Mouse (Mus musculus): ENCODE data around the gene Grik4. TPM values are rescaled to one million over a fixed set of nuclear protein-coding genes. Genes with fewer than 3 reads are reported as not detected.

The Grik4 gene
- polyA plus RNA-seq, 1 experiment from 2014 or later = 1.6 TPM

DNA sequence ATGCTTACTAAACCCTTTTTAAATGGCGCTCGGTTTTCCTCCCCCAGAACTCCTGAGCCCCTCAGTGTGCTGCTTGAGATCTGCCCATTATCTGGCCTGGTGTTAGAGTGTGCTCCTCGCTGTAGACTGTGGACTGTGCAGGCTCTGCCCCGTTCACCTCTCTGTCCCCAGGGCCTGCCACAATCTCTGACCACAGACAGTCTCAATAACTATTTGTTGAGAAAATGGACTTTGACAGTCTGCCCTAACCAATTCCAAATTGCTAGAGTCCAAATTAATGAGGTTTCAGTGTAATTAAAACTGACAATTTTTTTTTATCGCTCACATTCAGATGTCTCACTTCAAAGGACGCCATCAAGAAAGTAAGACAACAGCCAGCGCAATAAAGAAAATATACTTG, 220.2 kb downstream of the Grik4 start:
- peak overlapping the region; percentile 7; the same call in 1 of the 2 replicates for H3K27ac ChIP-seq (ENCODE audit: low read depth, low read length)
- no peak overlapping the region for H3K4me2 ChIP-seq (replicated peaks; ENCODE audit: low read depth, low read length)
- ATAC-seq (ENCODE audit: low FRiP score) (no peak), DNase-seq (ENCODE audit: low spot score) (no peak)
- H3K27me3 ChIP-seq (ENCODE audit: control insufficient read depth, insufficient read depth, low read length) = no peaks in the 10 kb centered on the region
- no peaks in the 10 kb centered on the region for H3K9me3 ChIP-seq (ENCODE audit: control insufficient read depth, low read length)
- H3K9ac ChIP-seq (ENCODE audit: low read depth, low read length) = no peak overlapping the region
- H3K36me3 ChIP-seq (ENCODE audit: control insufficient read depth, insufficient read depth, low read length) = no peaks in the 10 kb centered on the region
- H3K4me1 ChIP-seq (replicated peaks; ENCODE audit: control insufficient read depth, insufficient read depth, low read length) = 0 out of 2 replicates have a peak, but pooled peaks cover 2% of the 10 kb centered on the region
- no peak overlapping the region for H3K4me3 ChIP-seq (ENCODE audit: low read depth, low read length)
- WGBS = 68% methylated on average over 7 of the region's 7 CpGs

GRCm38 (mm10) chr9:42722501-42722900, 221.8 kb downstream of the Grik4 start:
- Histone ChIP-seq H3K36me3 (ENCODE audit: control insufficient read depth, insufficient read depth, low read length) (no peaks in the 10 kb centered on the region), H3K4me2 (replicated peaks; ENCODE audit: low read depth, low read length) (no peak overlapping the region), H3K27me3 (ENCODE audit: control insufficient read depth, insufficient read depth, low read length) (no peaks in the 10 kb centered on the region), H3K9me3 (ENCODE audit: control insufficient read depth, low read length) (no peaks in the 10 kb centered on the region), H3K4me3 (ENCODE audit: low read depth, low read length) (no peak overlapping the region), H3K9ac (ENCODE audit: low read depth, low read length) (no peak overlapping the region), H3K27ac (ENCODE audit: low read depth, low read length) (no peak overlapping the region), H3K4me1 (replicated peaks; ENCODE audit: control insufficient read depth, insufficient read depth, low read length) (0 out of 2 replicates have a peak, but pooled peaks cover 2% of the 10 kb centered on the region)
- DNase-seq (ENCODE audit: low spot score) (no peak), ATAC-seq (ENCODE audit: low FRiP score) (no peak)
- 25% methylated on average over 4 of the region's 4 CpGs for WGBS

DNA sequence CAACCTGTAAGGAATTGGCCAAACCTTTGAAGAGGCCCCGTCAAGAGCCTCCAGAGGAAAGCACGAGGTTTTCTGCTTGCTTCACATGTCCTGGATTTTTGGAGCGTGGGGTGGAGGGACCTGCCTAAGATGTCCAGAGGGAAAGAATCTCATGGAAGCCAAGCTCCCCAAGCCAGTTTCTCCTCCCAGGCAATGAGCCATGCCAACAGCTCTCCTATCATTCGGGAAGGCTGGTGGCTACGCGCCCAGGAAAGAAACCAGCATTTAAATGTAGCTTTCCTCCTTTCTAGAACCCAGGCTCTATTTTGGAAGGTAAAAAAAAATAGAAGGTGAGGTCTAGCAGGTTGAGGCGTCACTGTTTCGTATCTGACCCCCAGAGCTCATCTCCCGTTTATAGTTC, 222.6 kb downstream of the Grik4 start:
- ATAC-seq (ENCODE audit: low FRiP score) = no peak
- H3K4me3 ChIP-seq (ENCODE audit: low read depth, low read length) = no peak overlapping the region
- H3K27ac ChIP-seq (ENCODE audit: low read depth, low read length) = no peak overlapping the region
- H3K9ac ChIP-seq (ENCODE audit: low read depth, low read length) = no peak overlapping the region
- no peaks in the 10 kb centered on the region for H3K9me3 ChIP-seq (ENCODE audit: control insufficient read depth, low read length)
- no peak for DNase-seq (ENCODE audit: low spot score)
- 0 out of 2 replicates have a peak, but pooled peaks cover 2% of the 10 kb centered on the region for H3K4me1 ChIP-seq (replicated peaks; ENCODE audit: control insufficient read depth, insufficient read depth, low read length)
- no peak overlapping the region for H3K4me2 ChIP-seq (replicated peaks; ENCODE audit: low read depth, low read length)
- H3K36me3 ChIP-seq (ENCODE audit: control insufficient read depth, insufficient read depth, low read length) = no peaks in the 10 kb centered on the region
- 95% methylated on average over 9 of the region's 9 CpGs for WGBS
- no peaks in the 10 kb centered on the region for H3K27me3 ChIP-seq (ENCODE audit: control insufficient read depth, insufficient read depth, low read length)

GRCm38 (mm10) chr9:42721146-42721545, 223.1 kb downstream of the Grik4 start:
- 0 out of 2 replicates have a peak, but pooled peaks cover 2% of the 10 kb centered on the region for H3K4me1 ChIP-seq (replicated peaks; ENCODE audit: control insufficient read depth, insufficient read depth, low read length)
- H3K4me2 ChIP-seq (replicated peaks; ENCODE audit: low read depth, low read length) = no peak overlapping the region
- no peak overlapping the region for H3K4me3 ChIP-seq (ENCODE audit: low read depth, low read length)
- 87% methylated on average over 4 of the region's 4 CpGs for WGBS
- no peak overlapping the region for H3K27ac ChIP-seq (ENCODE audit: low read depth, low read length)
- no peaks in the 10 kb centered on the region for H3K27me3 ChIP-seq (ENCODE audit: control insufficient read depth, insufficient read depth, low read length)
- no peaks in the 10 kb centered on the region for H3K36me3 ChIP-seq (ENCODE audit: control insufficient read depth, insufficient read depth, low read length)
- no peak for ATAC-seq (ENCODE audit: low FRiP score)
- no peaks in the 10 kb centered on the region for H3K9me3 ChIP-seq (ENCODE audit: control insufficient read depth, low read length)
- DNase-seq (ENCODE audit: low spot score) = no peak
- H3K9ac ChIP-seq (ENCODE audit: low read depth, low read length) = no peak overlapping the region

GRCm38 (mm10) chr9:42713912-42714311, 230.4 kb downstream of the Grik4 start:
- WGBS = 89% methylated on average over 8 of the region's 8 CpGs
- DNase-seq (ENCODE audit: low spot score) (no peak), ATAC-seq (ENCODE audit: low FRiP score) (no peak)
- Histone ChIP-seq H3K4me2 (replicated peaks; ENCODE audit: low read depth, low read length) (no peak overlapping the region), H3K4me1 (replicated peaks; ENCODE audit: control insufficient read depth, insufficient read depth, low read length) (no peaks in the 10 kb centered on the region), H3K9me3 (ENCODE audit: control insufficient read depth, low read length) (no peaks in the 10 kb centered on the region), H3K4me3 (ENCODE audit: low read depth, low read length) (no peak overlapping the region), H3K36me3 (ENCODE audit: control insufficient read depth, insufficient read depth, low read length) (no peaks in the 10 kb centered on the region), H3K9ac (ENCODE audit: low read depth, low read length) (no peak overlapping the region), H3K27me3 (ENCODE audit: control insufficient read depth, insufficient read depth, low read length) (no peaks in the 10 kb centered on the region), H3K27ac (ENCODE audit: low read depth, low read length) (no peak overlapping the region)

- Histone ChIP-seq H3K4me3 (ENCODE audit: low read depth, low read length) (no peak overlapping the region), H3K4me2 (replicated peaks; ENCODE audit: low read depth, low read length) (no peak overlapping the region), H3K27me3 (ENCODE audit: control insufficient read depth, insufficient read depth, low read length) (no peaks in the 10 kb centered on the region), H3K36me3 (ENCODE audit: control insufficient read depth, insufficient read depth, low read length) (no peaks in the 10 kb centered on the region), H3K9me3 (ENCODE audit: control insufficient read depth, low read length) (no peaks in the 10 kb centered on the region), H3K9ac (ENCODE audit: low read depth, low read length) (no peak overlapping the region), H3K27ac (ENCODE audit: low read depth, low read length) (no peak overlapping the region), H3K4me1 (replicated peaks; ENCODE audit: control insufficient read depth, insufficient read depth, low read length) (no peaks in the 10 kb centered on the region)
- 87% methylated on average over 7 of the region's 7 CpGs for WGBS
- DNase-seq (ENCODE audit: low spot score) (no peak), ATAC-seq (ENCODE audit: low FRiP score) (no peak)
These were observed 238.4 kb downstream of the Grik4 start for GRCm38 (mm10) chr9:42705848-42706247.

DNA sequence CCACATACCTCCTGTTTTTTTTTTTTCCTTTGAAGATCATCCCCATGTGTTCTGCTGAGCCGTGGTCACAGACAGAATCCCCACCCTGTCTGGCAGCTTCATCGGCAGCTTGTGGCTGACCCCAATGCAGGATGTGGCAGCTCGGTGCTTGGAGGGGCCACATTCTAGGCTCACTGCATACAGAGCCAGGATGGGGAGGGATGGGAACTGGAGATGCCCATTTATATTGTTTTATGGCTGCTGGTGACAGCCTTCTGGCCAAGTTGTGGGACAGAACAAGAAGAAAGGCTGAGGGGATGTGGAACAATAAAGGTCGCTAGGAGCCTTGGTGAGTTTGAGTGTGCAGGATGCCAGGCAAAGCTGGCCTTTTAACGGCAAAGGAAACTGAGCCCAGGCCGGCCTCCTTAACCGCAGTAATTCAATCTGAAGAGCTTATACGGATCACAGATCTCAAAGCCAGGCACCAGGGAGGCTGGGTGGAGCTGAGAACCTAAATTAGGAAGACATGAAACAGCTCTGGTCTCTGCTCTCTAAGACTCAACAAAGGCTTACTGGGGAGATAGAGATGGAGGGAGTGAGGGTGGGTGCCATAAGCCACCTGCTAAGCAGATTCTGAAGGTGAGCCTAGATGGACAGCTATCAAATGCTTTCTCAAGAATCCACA, 241.0 kb downstream of the Grik4 start:
- DNase-seq (ENCODE audit: low spot score) (no peak), ATAC-seq (ENCODE audit: low FRiP score) (no peak)
- H3K9ac ChIP-seq (ENCODE audit: low read depth, low read length) = no peak overlapping the region
- no peaks in the 10 kb centered on the region for H3K36me3 ChIP-seq (ENCODE audit: control insufficient read depth, insufficient read depth, low read length)
- no peaks in the 10 kb centered on the region for H3K27me3 ChIP-seq (ENCODE audit: control insufficient read depth, insufficient read depth, low read length)
- WGBS = 57% methylated on average over 8 of the region's 8 CpGs
- H3K4me3 ChIP-seq (ENCODE audit: low read depth, low read length) = no peak overlapping the region
- H3K9me3 ChIP-seq (ENCODE audit: control insufficient read depth, low read length) = no peaks in the 10 kb centered on the region
- H3K4me2 ChIP-seq (replicated peaks; ENCODE audit: low read depth, low read length) = no peak overlapping the region
- H3K27ac ChIP-seq (ENCODE audit: low read depth, low read length) = no peak overlapping the region
- no peaks in the 10 kb centered on the region for H3K4me1 ChIP-seq (replicated peaks; ENCODE audit: control insufficient read depth, insufficient read depth, low read length)

- H3K4me2 ChIP-seq (replicated peaks; ENCODE audit: low read depth, low read length) = no peak overlapping the region
- H3K9ac ChIP-seq (ENCODE audit: low read depth, low read length) = no peak overlapping the region
- no peak overlapping the region for H3K27ac ChIP-seq (ENCODE audit: low read depth, low read length)
- DNase-seq (ENCODE audit: low spot score) = no peak
- 79% methylated on average over 11 of the region's 11 CpGs for WGBS
- H3K9me3 ChIP-seq (ENCODE audit: control insufficient read depth, low read length) = no peaks in the 10 kb centered on the region
- H3K36me3 ChIP-seq (ENCODE audit: control insufficient read depth, insufficient read depth, low read length) = no peaks in the 10 kb centered on the region
- no peaks in the 10 kb centered on the region for H3K27me3 ChIP-seq (ENCODE audit: control insufficient read depth, insufficient read depth, low read length)
- no peak overlapping the region for H3K4me3 ChIP-seq (ENCODE audit: low read depth, low read length)
- no peak for ATAC-seq (ENCODE audit: low FRiP score)
- H3K4me1 ChIP-seq (replicated peaks; ENCODE audit: control insufficient read depth, insufficient read depth, low read length) = no peaks in the 10 kb centered on the region
These were observed 241.8 kb downstream of the Grik4 start for GRCm38 (mm10) chr9:42702231-42703132.
